Mouse (Mus musculus): ENCODE results near the gene Esr2. TPM values are rescaled to one million over a fixed set of nuclear protein-coding genes. Genes with fewer than 3 reads are reported as not detected.

Esr2 gene
- polyA plus RNA-seq, 1 experiment from 2014 or later, result 0.02 TPM

GRCm38 (mm10) chr12:76109646-76110405 is 67.2 kb downstream of the Esr2 start:
- H3K9me3 ChIP-seq (replicated peaks), result no peaks in the 10 kb centered on the region
- H3K27me3 ChIP-seq, result no peaks in the 10 kb centered on the region
- WGBS (ENCODE audit: insufficient replicate concordance), result 76% methylated on average over 15 of the region's 15 CpGs
- ATAC-seq (ENCODE audit: insufficient read depth), result no peak
- H3K4me2 ChIP-seq, result no peak overlapping the region
- H3K27ac ChIP-seq (replicated peaks), result no peak overlapping the region
- no peak overlapping the region for H3K4me3 ChIP-seq (replicated peaks)
- no peak overlapping the region for H3K9ac ChIP-seq
- no peaks in the 10 kb centered on the region for H3K36me3 ChIP-seq (replicated peaks)
- no peaks in the 10 kb centered on the region for H3K4me1 ChIP-seq (replicated peaks)

DNA sequence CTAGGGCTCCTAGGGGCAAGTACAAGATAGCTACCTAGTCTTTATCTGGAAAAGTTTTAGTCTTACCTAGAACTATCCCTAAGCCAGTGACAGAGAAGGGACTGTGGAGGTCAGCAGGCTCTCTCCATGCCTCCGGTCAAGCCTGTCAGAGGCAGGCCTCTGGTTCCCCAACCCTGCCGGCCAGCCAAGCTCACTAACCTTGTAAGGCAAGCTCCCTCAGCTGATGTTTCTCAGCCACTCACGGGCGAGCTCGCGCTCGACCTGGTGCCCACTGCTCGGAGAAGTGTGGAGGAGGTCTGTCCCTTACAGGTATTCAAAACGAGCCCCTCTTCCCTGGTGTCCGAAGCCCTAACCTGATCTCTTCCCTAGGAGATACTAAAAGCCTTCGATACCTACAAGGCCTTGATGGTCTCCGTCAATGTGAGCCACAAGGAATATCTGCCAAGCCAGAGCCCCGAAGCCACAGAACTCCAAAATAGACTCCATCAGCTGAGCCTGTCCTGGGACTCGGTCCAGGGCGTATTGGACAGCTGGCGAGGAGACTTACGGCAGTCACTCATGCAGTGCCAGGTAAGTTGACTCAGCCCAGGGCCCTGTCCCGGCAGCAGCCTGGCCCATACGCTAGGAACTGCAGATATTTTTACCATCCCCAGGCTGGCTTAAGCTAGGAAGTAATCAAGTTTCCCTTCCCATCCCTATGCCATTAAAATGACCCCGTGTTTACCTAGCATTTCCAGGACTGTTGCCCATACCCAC is 72.3 kb downstream of the Esr2 start:
- ATAC-seq (ENCODE audit: insufficient read depth), result no peak
- Histone ChIP-seq H3K36me3 (replicated peaks) (no peaks in the 10 kb centered on the region; the same call in 1 of the 2 replicates), H3K4me1 (replicated peaks) (no peaks in the 10 kb centered on the region), H3K9me3 (replicated peaks) (no peaks in the 10 kb centered on the region), H3K4me2 (no peak overlapping the region), H3K27ac (replicated peaks) (no peak overlapping the region), H3K9ac (no peak overlapping the region), H3K4me3 (replicated peaks) (no peak overlapping the region), H3K27me3 (no peaks in the 10 kb centered on the region)
- WGBS (ENCODE audit: insufficient replicate concordance), result 72% methylated on average over 20 of the region's 20 CpGs

- Histone ChIP-seq H3K4me1 (replicated peaks) (no peaks in the 10 kb centered on the region), H3K27me3 (no peaks in the 10 kb centered on the region), H3K9me3 (replicated peaks) (no peaks in the 10 kb centered on the region), H3K27ac (replicated peaks) (no peak overlapping the region), H3K9ac (no peak overlapping the region), H3K4me3 (replicated peaks) (no peak overlapping the region), H3K4me2 (no peak overlapping the region), H3K36me3 (replicated peaks) (no peaks in the 10 kb centered on the region; the same call in 1 of the 2 replicates)
- WGBS (ENCODE audit: insufficient replicate concordance), result 80% methylated on average over 12 of the region's 12 CpGs
- ATAC-seq (ENCODE audit: insufficient read depth), result no peak
Observed at GRCm38 (mm10) chr12:76102621-76103020, 74.4 kb downstream of the Esr2 start.

- no peak overlapping the region for H3K9ac ChIP-seq
- H3K9me3 ChIP-seq (replicated peaks), result no peaks in the 10 kb centered on the region
- H3K4me2 ChIP-seq, result no peak overlapping the region
- H3K4me3 ChIP-seq (replicated peaks), result no peak overlapping the region
- H3K27me3 ChIP-seq, result no peaks in the 10 kb centered on the region
- no peak overlapping the region for H3K27ac ChIP-seq (replicated peaks)
- no peak for ATAC-seq (ENCODE audit: insufficient read depth)
- no peaks in the 10 kb centered on the region for H3K4me1 ChIP-seq (replicated peaks)
- no peaks in the 10 kb centered on the region; the same call in 1 of the 2 replicates for H3K36me3 ChIP-seq (replicated peaks)
- 61% methylated on average over 30 of the region's 30 CpGs for WGBS (ENCODE audit: insufficient replicate concordance)
Observed at GRCm38 (mm10) chr12:76095117-76096035, 81.7 kb downstream of the Esr2 start.

- H3K4me2 ChIP-seq, result no peak overlapping the region
- no peaks in the 10 kb centered on the region for H3K9me3 ChIP-seq (replicated peaks)
- no peak overlapping the region for H3K4me3 ChIP-seq (replicated peaks)
- H3K36me3 ChIP-seq (replicated peaks), result no peaks in the 10 kb centered on the region; the same call in 1 of the 2 replicates
- no peaks in the 10 kb centered on the region for H3K4me1 ChIP-seq (replicated peaks)
- H3K27me3 ChIP-seq, result no peaks in the 10 kb centered on the region
- no peak for ATAC-seq (ENCODE audit: insufficient read depth)
- 71% methylated on average over 15 of the region's 15 CpGs for WGBS (ENCODE audit: insufficient replicate concordance)
- no peak overlapping the region for H3K27ac ChIP-seq (replicated peaks)
- H3K9ac ChIP-seq, result no peak overlapping the region
Observed at GRCm38 (mm10) chr12:76093613-76094588, 83.2 kb downstream of the Esr2 start.

GRCm38 (mm10) chr12:76092789-76093466 is 84.1 kb downstream of the Esr2 start:
- Histone ChIP-seq H3K36me3 (replicated peaks) (no peaks in the 10 kb centered on the region; the same call in 1 of the 2 replicates), H3K4me1 (replicated peaks) (no peaks in the 10 kb centered on the region), H3K4me3 (replicated peaks) (no peak overlapping the region), H3K9me3 (replicated peaks) (no peaks in the 10 kb centered on the region), H3K27me3 (no peaks in the 10 kb centered on the region), H3K4me2 (no peak overlapping the region), H3K9ac (no peak overlapping the region), H3K27ac (replicated peaks) (no peak overlapping the region)
- 64% methylated on average over 11 of the region's 11 CpGs for WGBS (ENCODE audit: insufficient replicate concordance)
- ATAC-seq (ENCODE audit: insufficient read depth), result no peak

GRCm38 (mm10) chr12:76087025-76087424 is 90.0 kb downstream of the Esr2 start:
- no peak overlapping the region for H3K27ac ChIP-seq (replicated peaks)
- H3K4me1 ChIP-seq (replicated peaks), result no peaks in the 10 kb centered on the region
- no peak for ATAC-seq (ENCODE audit: insufficient read depth)
- peaks cover 5% of the 10 kb centered on the region; the same call in 1 of the 2 replicates for H3K27me3 ChIP-seq
- H3K4me2 ChIP-seq, result no peak overlapping the region
- H3K9ac ChIP-seq, result no peak overlapping the region
- no peak overlapping the region for H3K4me3 ChIP-seq (replicated peaks)
- H3K36me3 ChIP-seq (replicated peaks), result no peaks in the 10 kb centered on the region
- WGBS (ENCODE audit: insufficient replicate concordance), result 64% methylated on average over 13 of the region's 13 CpGs
- no peaks in the 10 kb centered on the region for H3K9me3 ChIP-seq (replicated peaks)

DNA sequence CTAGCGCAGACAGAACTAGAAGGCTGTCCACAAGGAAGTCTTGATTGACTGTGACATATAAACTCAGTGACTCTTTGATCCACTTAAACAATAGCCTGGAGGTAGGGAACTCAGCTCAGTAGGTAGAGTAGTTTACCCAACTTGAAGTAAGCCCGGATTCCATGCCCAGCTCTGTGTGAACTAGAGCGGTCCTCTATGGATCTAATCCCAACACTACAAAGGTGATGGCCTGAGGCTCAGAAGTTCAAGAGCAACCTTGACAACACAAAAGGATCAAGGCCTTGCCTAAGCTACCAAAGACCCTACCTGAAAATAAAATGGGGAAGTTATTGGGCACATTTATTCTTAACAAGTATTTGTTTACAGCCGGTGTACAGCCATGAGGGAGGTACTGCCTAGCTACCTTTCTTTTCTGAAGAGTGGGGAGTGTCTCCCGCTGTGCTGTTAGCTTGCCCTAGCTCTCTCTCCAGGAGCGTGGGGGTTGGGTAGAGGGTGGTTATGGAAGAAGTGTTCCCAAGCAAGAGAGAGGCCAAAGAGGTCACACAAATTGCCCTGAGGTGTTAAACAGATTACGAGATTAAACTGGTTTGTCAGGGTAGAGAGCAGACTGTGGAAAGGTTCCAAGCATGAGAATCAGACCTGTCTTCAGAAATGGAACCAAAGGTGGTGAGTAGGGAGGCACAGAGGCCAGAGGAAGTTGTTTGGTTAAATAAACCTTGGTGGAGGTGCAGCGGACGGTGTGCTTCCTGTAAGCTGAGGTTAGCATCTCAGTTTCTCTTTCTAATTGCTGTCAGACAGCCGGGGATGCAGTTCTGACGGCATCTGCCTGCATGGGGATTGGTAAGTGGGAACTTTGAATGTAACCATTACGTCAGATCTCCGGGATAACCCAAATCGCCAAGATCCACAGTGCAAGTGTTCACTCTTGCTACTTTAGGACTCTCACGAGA is 90.8 kb downstream of the Esr2 start:
- H3K4me1 ChIP-seq (replicated peaks), result no peaks in the 10 kb centered on the region
- peaks cover 13% of the 10 kb centered on the region for H3K27me3 ChIP-seq
- no peaks in the 10 kb centered on the region for H3K9me3 ChIP-seq (replicated peaks)
- H3K36me3 ChIP-seq (replicated peaks), result no peaks in the 10 kb centered on the region
- WGBS (ENCODE audit: insufficient replicate concordance), result 56% methylated on average over 15 of the region's 15 CpGs
- H3K4me2 ChIP-seq, result no peak overlapping the region
- H3K27ac ChIP-seq (replicated peaks), result no peak overlapping the region
- no peak overlapping the region for H3K9ac ChIP-seq
- H3K4me3 ChIP-seq (replicated peaks), result no peak overlapping the region
- no peak for ATAC-seq (ENCODE audit: insufficient read depth)

DNA sequence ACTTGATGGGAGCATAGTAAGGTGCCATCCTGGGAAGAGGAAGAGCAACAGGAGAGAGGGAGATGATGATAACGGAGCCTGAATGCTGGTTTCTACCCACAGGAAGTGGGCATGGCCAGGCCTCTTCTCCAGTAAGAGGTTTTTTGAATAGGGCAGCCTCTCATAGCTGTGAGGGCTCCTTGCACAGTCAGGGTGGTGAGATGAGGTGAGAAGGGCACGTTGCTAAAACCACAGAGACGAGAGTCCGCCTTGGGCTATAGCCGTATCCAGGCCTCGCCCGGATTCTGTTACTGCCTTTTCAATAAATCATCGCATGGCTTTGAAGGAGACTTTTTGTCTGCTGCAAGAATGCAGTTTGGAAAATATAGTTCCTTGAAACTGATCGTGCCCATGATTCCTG is 92.0 kb downstream of the Esr2 start:
- WGBS (ENCODE audit: insufficient replicate concordance), result 42% methylated on average over 9 of the region's 9 CpGs
- Histone ChIP-seq H3K27ac (replicated peaks) (no peak overlapping the region), H3K27me3 (peaks cover 19% of the 10 kb centered on the region), H3K9ac (no peak overlapping the region), H3K4me2 (no peak overlapping the region), H3K9me3 (replicated peaks) (no peaks in the 10 kb centered on the region), H3K36me3 (replicated peaks) (no peaks in the 10 kb centered on the region), H3K4me3 (replicated peaks) (no peak overlapping the region), H3K4me1 (replicated peaks) (no peaks in the 10 kb centered on the region)
- no peak for ATAC-seq (ENCODE audit: insufficient read depth)
